Mouse (Mus musculus): ENCODE data around the gene Gm13275.
"Not testable (repeated sequence)": the region's sequence is repeated elsewhere in the genome, so short reads cannot be mapped to it uniquely, and the experiment has no call there.

The Gm13275 gene

GRCm38 (mm10) chr4:88797097-88797496 lies 2.8 kb downstream of the Gm13275 start, which contains the start of gene Gm13279:
Gene Gm13279 (plus strand): TSS chr4:88797397.
- not testable (repeated sequence) for DNase-seq (ENCODE audit: low spot score)

DNA sequence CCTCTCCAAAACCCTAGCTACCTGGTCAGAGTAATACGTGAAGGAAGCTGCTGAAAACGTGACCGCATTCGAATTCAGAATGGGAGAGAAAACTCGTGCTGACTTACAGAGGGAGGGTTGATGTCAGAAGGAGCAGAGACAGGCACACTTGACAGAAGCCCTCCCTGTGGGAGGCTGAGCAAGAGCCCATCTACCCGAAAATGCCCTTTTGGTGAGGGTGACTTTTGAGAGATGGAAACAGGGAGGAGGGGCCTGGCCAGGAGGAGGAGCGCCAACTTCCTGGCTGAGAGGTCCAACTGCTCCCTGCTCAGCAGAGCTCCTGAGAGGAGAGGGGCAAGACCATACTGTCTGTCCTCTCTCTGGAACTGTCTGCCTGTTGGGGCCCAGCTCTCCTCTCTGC lies 5.1 kb downstream of the Gm13275 start, which contains the start of gene Gm13285:
TSS of gene Gm13285 (plus strand) at position 301 of the 400 bp plus-strand sequence.
- not testable (repeated sequence) for DNase-seq (ENCODE audit: low spot score)

- not testable (repeated sequence) for DNase-seq (ENCODE audit: low spot score)
These were observed 8.7 kb downstream of the Gm13275 start, which contains the start of gene Gm13287 for GRCm38 (mm10) chr4:88802954-88803353. Gene Gm13287 (plus strand): TSS chr4:88803254.

DNA sequence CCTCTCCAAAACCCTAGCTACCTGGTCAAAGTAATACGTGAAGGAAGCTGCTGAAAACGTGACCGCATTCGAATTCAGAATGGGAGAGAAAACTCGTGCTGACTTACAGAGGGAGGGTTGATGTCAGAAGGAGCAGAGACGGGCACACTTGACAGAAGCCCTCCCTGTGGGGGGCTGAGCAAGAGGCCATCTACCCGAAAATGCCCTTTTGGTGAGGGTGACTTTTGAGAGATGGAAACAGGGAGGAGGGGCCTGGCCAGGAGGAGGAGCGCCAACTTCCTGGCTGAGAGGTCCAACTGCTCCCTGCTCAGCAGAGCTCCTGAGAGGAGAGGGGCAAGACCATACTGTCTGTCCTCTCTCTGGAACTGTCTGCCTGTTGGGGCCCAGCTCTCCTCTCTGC lies 10.9 kb downstream of the Gm13275 start, which contains the start of gene Gm13288:
TSS of gene Gm13288 (plus strand) at position 301 of the 400 bp plus-strand sequence.
- DNase-seq (ENCODE audit: low spot score): not testable (repeated sequence)

DNA sequence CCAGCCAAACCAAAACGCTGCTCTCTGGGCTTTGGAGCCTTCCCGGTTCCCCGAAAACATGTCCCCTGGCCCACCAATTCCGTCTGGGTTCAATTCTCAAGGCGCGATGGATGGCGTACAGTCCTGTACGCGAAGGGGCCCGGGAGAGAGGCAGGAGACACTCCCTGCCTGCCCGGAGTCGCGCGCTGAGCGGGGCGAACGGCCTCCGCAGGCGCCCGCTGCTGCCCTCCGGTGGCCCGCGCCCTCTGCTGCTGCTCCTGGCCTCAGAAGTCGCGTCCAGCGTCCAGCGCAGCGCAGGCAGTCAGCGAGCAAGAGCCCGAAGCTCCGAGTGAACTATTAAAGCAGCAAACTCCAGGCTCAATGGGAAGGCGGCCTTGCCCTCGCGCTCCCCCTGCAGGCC lies 11.5 kb downstream of the Gm13275 start:
- DNase-seq (ENCODE audit: low spot score): not testable (repeated sequence)

GRCm38 (mm10) chr4:88815928-88816327 lies 21.6 kb downstream of the Gm13275 start, which contains the start of gene Ifna7:
Gene Ifna7 (plus strand): TSS chr4:88816228.
- DNase-seq (ENCODE audit: low spot score): no peak

GRCm38 (mm10) chr4:88819659-88820058 lies 25.4 kb downstream of the Gm13275 start, which contains the start of gene Ifna11:
Gene Ifna11 (plus strand): TSS chr4:88819959.
- no peak for DNase-seq (ENCODE audit: low spot score)

DNA sequence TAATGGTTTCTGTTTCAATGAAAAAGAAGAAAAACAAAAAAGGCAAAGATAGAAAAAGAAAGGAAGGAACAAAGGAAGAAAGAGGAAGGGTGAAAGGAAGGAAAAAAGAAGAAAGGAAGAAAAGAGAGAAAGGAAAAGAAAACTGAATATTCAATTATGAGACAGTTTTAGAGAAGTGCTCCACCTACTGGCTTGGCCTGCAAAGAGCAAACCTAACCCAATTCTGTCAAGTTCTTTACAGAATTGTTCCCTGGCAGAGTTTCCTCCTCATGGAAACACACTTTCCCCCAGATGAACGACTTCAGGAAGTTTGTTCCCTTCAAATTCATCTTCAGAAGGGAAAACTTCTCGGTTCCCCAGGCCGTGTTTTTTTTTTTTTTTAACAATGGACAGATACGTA lies 28.7 kb downstream of the Gm13275 start:
- DNase-seq (ENCODE audit: low spot score): no peak

DNA sequence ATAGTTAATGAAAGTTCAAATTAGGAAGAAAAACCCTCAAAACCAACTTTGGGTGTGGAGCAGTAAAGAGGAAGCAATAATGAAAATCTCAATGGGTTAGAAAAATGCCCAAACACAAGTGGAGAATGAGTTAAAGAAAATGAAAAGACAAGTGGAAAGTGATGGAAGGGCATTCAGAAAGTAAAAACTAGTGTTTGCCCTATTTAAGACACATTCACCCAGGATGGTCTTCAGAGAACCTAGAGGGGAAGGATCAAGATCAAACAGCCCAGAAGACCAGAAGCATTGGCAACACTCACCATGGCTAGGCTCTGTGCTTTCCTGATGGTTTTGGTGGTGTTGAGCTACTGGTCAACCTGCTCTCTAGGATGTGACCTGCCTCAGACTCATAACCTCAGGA lies 32.8 kb downstream of the Gm13275 start, which contains the start of gene Ifna6:
TSS of gene Ifna6 (plus strand) at position 301 of the 400 bp plus-strand sequence.
- DNase-seq (ENCODE audit: low spot score): not testable (repeated sequence)

GRCm38 (mm10) chr4:88830523-88830922 lies 36.2 kb downstream of the Gm13275 start:
- DNase-seq (ENCODE audit: low spot score): no peak

DNA sequence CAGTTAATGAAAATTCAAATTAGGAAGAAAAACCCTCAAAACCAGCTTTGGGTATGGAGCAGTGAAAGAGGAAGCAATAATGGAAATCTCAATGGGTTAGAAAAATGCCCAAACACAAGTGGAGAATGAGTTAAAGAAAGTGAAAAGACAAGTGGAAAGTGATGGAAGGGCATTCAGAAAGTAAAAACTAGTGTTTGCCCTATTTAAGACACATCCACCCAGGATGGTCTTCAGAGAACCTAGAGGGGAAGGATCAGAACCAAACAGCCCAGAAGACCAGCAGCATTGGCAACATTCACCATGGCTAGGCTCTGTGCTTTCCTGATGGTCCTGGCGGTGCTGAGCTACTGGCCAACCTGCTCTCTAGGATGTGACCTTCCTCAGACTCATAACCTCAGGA lies 40.9 kb downstream of the Gm13275 start, which contains the start of gene Ifna5:
TSS of gene Ifna5 (plus strand) at position 301 of the 400 bp plus-strand sequence.
- DNase-seq (ENCODE audit: low spot score): not testable (repeated sequence)

DNA sequence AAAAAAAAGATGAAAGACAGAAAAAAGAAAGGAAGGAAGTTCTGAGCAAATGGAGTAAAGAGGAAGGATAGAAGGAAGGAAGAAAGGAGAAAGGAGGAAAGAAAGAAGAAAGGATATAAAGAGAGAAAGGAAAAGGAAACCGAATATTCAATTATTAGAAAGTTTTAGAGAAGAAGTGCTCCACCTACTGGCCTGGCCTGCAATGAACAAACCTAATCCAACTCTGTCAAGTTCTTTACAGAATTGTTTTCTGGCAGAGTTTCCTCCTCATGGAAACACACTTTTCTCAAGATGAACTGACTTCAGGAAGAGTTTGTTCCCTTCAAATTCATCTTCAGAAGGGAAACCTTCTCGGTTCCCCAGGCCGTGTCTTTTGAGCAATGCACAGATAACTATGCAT lies 44.5 kb downstream of the Gm13275 start:
- no peak for DNase-seq (ENCODE audit: low spot score)

- DNase-seq (ENCODE audit: low spot score): no peak
These were observed 45.8 kb downstream of the Gm13275 start for GRCm38 (mm10) chr4:88840058-88840457.

DNA sequence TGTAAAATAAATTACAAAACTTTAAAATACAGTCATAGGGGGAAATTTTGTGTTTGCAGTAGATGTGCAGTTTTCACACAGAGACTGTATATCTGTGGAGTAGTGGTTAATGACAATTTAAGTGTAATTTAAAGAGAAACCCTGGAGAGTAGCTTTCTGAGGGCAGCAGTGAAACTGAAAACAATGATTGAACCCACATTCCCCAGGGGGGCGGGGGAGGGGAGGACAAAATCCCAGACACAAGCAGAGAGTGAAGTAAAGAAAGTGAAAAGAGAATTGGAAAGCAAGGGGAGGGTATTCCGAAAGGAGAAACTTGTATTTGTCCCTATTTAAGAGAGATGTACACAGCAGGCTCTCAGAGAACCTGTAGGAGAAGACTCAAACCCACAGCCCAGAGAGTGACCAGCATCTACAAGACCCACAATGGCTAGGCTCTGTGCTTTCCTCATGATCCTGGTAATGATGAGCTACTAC lies 47.2 kb downstream of the Gm13275 start, which contains the start of gene Ifna4:
TSS of gene Ifna4 (plus strand) at position 424 of the 474 bp plus-strand sequence.
- no peak for DNase-seq (ENCODE audit: low spot score)

Measured in urinary bladder, postnatal 10 days (tissue).